Mouse (Mus musculus) forebrain, embryonic 13.5 days (tissue): ENCODE measurements around the gene Bmi1. TPM values are rescaled to one million over a fixed set of nuclear protein-coding genes. Genes with fewer than 3 reads are reported as not detected.

Source experiments
- ATAC-seq: fragments of 200-750 bp; cut with Nextera tagmentation; 2 replicates; pipeline ENCODE4 v1.8.0; 2017
- H3K27ac ChIP-seq: fragments of 300-500 bp; sonication (generic); 2 replicates; pipeline ENCODE4 v1.5.1; 2015; ENCODE audit warnings: inconsistent platforms, mild to moderate bottlenecking, moderate library complexity
- H3K27me3 ChIP-seq: fragments of 300-500 bp; sonication (generic); 2 replicates; pipeline ENCODE4 v1.6.1; 2015; ENCODE audit warnings: mild to moderate bottlenecking, inconsistent platforms
- H3K36me3 ChIP-seq: fragments of 300-500 bp; sonication (generic); 2 replicates; pipeline ENCODE4 v1.6.1; 2015; ENCODE audit warnings: mild to moderate bottlenecking, inconsistent platforms; ENCODE audit not compliant: poor library complexity, severe bottlenecking
- H3K4me1 ChIP-seq: fragments of 300-500 bp; sonication (generic); 2 replicates; pipeline ENCODE4 v1.6.1; 2015; ENCODE audit warnings: inconsistent platforms
- H3K4me2 ChIP-seq: fragments of 300-500 bp; sonication (generic); 2 replicates; pipeline ENCODE4 v1.6.1; 2015; ENCODE audit warnings: inconsistent platforms, mild to moderate bottlenecking, moderate library complexity
- H3K4me3 ChIP-seq: fragments of 300-500 bp; sonication (generic); 2 replicates; pipeline ENCODE4 v1.5.1; 2015; ENCODE audit warnings: mild to moderate bottlenecking, inconsistent platforms
- H3K9ac ChIP-seq: fragments of 300-500 bp; sonication (generic); 2 replicates; pipeline ENCODE4 v1.6.1; 2015; ENCODE audit warnings: mild to moderate bottlenecking, inconsistent platforms
- H3K9me3 ChIP-seq: fragments of 300-500 bp; sonication (generic); replicated peaks from 2 replicates; pipeline ENCODE4 v1.6.1; 2016; ENCODE audit warnings: inconsistent platforms
- WGBS: fragments of 180-500 bp; shearing (Covaris S2); methylation state at CpG from one replicate; pipeline ENCODE4 v1.1.7; 2015; 5-methylcytosine and 5-hydroxymethylcytosine counted together
- polyA plus RNA-seq: library from polyadenylated mRNA; unstranded; fragments of >200 nt; fragmentation: Nextera tagmentation; extraction: Ambion mirVana; gene quantifications from 2 replicates; pipeline ENCODE4 v1.2.1, GENCODE M21; 2015

Gene Bmi1
- polyA plus RNA-seq, 1 experiment from 2014 or later = 35.5 TPM

GRCm38 (mm10) chr2:18734394-18735127 is 57.7 kb downstream of the Bmi1 start:
- Histone ChIP-seq H3K9ac (no peak overlapping the region), H3K27me3 (peaks cover 37% of the 10 kb centered on the region), H3K4me3 (no peak overlapping the region), H3K4me2 (no peak overlapping the region), H3K27ac (no peak overlapping the region), H3K4me1 (peaks cover 9% of the 10 kb centered on the region), H3K36me3 (no peaks in the 10 kb centered on the region), H3K9me3 (no peaks in the 10 kb centered on the region)
- no peak for ATAC-seq
- WGBS = 26% methylated on average over 5 of the region's 5 CpGs

Other genes with a start within 250 kb of the Bmi1 start
- gene Commd3, start 4.6 kb upstream of the Bmi1 start, polyA plus RNA-seq = 211 and 226 TPM in 2 replicates
- gene Spag6, start 17.0 kb downstream of the Bmi1 start, polyA plus RNA-seq = 0.20 and 0.32 TPM in 2 replicates